Mouse (Mus musculus) heart, adult 2 months (tissue): ENCODE data around the gene Eif3b. TPM values are rescaled to one million over a fixed set of nuclear protein-coding genes. Genes with fewer than 3 reads are reported as not detected.

ENCODE experiments used
- DNase-seq, 2 experiments: peaks; one replicate each; pipeline ENCODE4 v3.0.0; 2021
- H3K27ac ChIP-seq: fragments of 200-600 bp; 2 replicates; pipeline ENCODE4 v1.8.1; 2022
- H3K27me3 ChIP-seq: fragments of 200-500 bp; 2 replicates; pipeline ENCODE4 v1.6.1; 2012; ENCODE audit warnings: mild to moderate bottlenecking, low read length, inconsistent platforms, mixed read lengths; ENCODE audit not compliant: control insufficient read depth, insufficient read depth
- H3K36me3 ChIP-seq: fragments of 200-500 bp; 2 replicates; pipeline ENCODE4 v1.6.1; 2012; ENCODE audit warnings: low read length, inconsistent platforms; ENCODE audit not compliant: control insufficient read depth, insufficient read depth
- H3K4me1 ChIP-seq: fragments of 200-500 bp; 2 replicates; pipeline ENCODE4 v1.6.1; 2011; ENCODE audit warnings: low read length; ENCODE audit not compliant: control insufficient read depth, insufficient read depth
- H3K4me3 ChIP-seq: fragments of 200-600 bp; 2 replicates; pipeline ENCODE4 v1.8.1; 2022
- H3K79me2 ChIP-seq: fragments of 200-500 bp; replicated peaks from 2 replicates; pipeline ENCODE4 v1.6.1; 2012; ENCODE audit warnings: mild to moderate bottlenecking, inconsistent platforms, low read length, moderate library complexity, mixed read lengths; ENCODE audit not compliant: control insufficient read depth, insufficient read depth
- H3K9ac ChIP-seq: fragments of 200-500 bp; 2 replicates; pipeline ENCODE4 v1.6.1; 2012; ENCODE audit warnings: low read depth, mild to moderate bottlenecking, control low read depth, inconsistent platforms, low read length, mixed read lengths
- CTCF ChIP-seq: fragments of 200-600 bp; IDR thresholded peaks from 2 replicates; pipeline ENCODE4 v1.8.1; 2022; ENCODE audit warnings: antibody characterized with exemption, mild to moderate bottlenecking, moderate library complexity
- EP300 ChIP-seq: fragments of 200-500 bp; IDR thresholded peaks from 2 replicates; pipeline ENCODE4 v1.6.1; 2011; ENCODE audit warnings: low read depth, low read length, control low read depth; ENCODE audit not compliant: insufficient read depth
- POLR2A ChIP-seq: fragments of 200-500 bp; IDR thresholded peaks from 2 replicates; pipeline ENCODE4 v1.6.1; 2011; ENCODE audit warnings: mild to moderate bottlenecking, low read depth, low read length, control low read depth; ENCODE audit not compliant: insufficient read depth
- WGBS: fragments of 180-500 bp; shearing (Covaris S2); methylation state at CpG from one replicate; pipeline ENCODE4 v1.1.7; 2018; 5-methylcytosine and 5-hydroxymethylcytosine counted together
- intact Hi-C: fragments of 180-260 bp; cut with DNase I; formaldehyde crosslinking; loops from one replicate; pipeline ENCODE4 v1.15.1; 2025
- long read RNA-seq: library from polyadenylated mRNA; stranded (forward); transcript quantifications from one replicate; pipeline ENCODE4 v2.0.0, GENCODE M21; 2021
- polyA plus RNA-seq: library from polyadenylated mRNA; depleted of rRNA; stranded (reverse); fragments of >200 nt; gene quantifications from 2 replicates; pipeline ENCODE4 v1.2.3, GENCODE M21; 2012; rRNA removed
- total RNA-seq, 2 experiments: library from RNA; stranded (reverse); gene quantifications; 2 replicates each; pipeline ENCODE4 v1.2.3; 2021

The Eif3b gene
- total RNA-seq (10 to 100 TPM; 86.9 to 95.2 TPM), polyA plus RNA-seq (49.0 and 59.8 TPM in 2 replicates)
- long read RNA-seq, transcript Eif3b-201 (19 exons, 2,945 nt) = major isoform, 195 of 217 reads
- long read RNA-seq, partial matches to known transcripts = 6 of 217 reads
- long read RNA-seq, other reads (novel, unspliced or antisense) = 16 of 217 reads

GRCm38 (mm10) chr5:140418489-140419441 lies at the start of gene Eif3b:
Gene Eif3b (plus strand): TSS chr5:140419328.
- under 1% methylated on average over 65 of the region's 65 CpGs for WGBS
- peak within 1 kb of the TSS; percentile 99 for H3K27ac ChIP-seq
- intact Hi-C loops = loop anchor here (2.0 kb wide), 1 partner anchor 30 kb away; the partner anchor contains the start of gene Snx8
- H3K4me3 ChIP-seq = peak within 1 kb of the TSS; percentile 93
- TF ChIP-seq CTCF (peak; percentile 29; the same call in 1 of the 2 replicates), POLR2A (peak; percentile 92), EP300 (no peak)
- peaks cover 10% of the 10 kb centered on the region for H3K79me2 ChIP-seq
- peaks cover 6% of the 10 kb centered on the region for H3K4me1 ChIP-seq
- peak within 1 kb of the TSS; percentile 96 for H3K9ac ChIP-seq
- DNase-seq = peak; percentile 92 to 93
- H3K27me3 ChIP-seq = no peaks in the 10 kb centered on the region
- H3K36me3 ChIP-seq = no peaks in the 10 kb centered on the region

DNA sequence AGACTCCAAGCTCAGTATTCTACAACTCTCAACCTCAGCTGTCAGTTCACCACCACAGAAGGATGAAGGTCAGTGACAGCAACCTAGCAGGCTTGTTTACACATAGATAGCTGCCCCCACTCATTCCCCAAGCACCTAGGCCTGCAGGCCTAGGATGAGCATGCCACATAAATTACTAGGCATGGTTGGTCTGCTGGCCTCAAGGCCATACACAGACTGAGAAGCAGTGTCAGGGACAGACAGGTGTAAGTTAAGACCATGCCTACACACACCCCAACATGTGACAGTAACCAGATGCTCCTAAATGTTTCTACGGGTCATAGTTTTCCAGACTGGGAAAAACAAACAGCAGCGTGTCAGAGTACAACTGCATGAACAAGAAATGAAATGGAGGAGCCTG lies 49.7 kb upstream of the Eif3b start:
- Histone ChIP-seq H3K36me3 (no peaks in the 10 kb centered on the region), H3K27me3 (no peaks in the 10 kb centered on the region), H3K4me1 (peaks cover 8% of the 10 kb centered on the region), H3K4me3 (no peak overlapping the region), H3K27ac (no peak overlapping the region), H3K79me2 (peaks cover 3% of the 10 kb centered on the region; the same call in 1 of the 2 replicates), H3K9ac (no peak overlapping the region)
- no peak for TF ChIP-seq CTCF
- 83% methylated on average over 2 of the region's 2 CpGs for WGBS
- no peak for DNase-seq
- intact Hi-C loops = no loop called here

GRCm38 (mm10) chr5:140370446-140371254 lies 48.5 kb upstream of the Eif3b start:
- Histone ChIP-seq H3K79me2 (peaks cover 3% of the 10 kb centered on the region; the same call in 1 of the 2 replicates), H3K4me3 (no peak overlapping the region), H3K9ac (no peak overlapping the region)

DNA sequence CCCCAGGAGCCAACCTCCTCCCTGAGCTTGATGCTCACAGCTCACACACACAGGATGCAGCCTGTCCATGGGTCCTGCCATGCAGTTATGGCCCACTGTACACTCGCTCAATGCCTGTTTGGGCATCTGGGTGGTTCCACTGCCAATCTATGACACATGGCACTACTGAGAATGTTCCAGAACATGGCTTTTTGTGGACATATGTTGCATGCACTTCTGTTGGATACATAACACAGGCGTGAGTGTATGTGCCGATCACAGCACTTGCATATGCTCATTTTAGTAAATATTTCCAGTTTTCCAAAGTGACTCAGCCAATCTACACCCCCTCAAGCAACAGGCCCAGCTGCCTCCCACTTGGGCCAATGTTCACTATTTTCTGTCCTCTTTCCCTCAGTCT lies 47.5 kb upstream of the Eif3b start:
- intact Hi-C loops = no loop called here

More at GRCm38 (mm10) chr5:140370446-140371254, 48.5 kb upstream of the Eif3b start:
- H3K36me3 ChIP-seq = no peaks in the 10 kb centered on the region
- H3K27ac ChIP-seq = peak overlapping the region; percentile 45; the same call in 1 of the 2 replicates
- intact Hi-C loops = no loop called here
- 33% methylated on average over 6 of the region's 6 CpGs for WGBS
- H3K27me3 ChIP-seq = no peaks in the 10 kb centered on the region
- DNase-seq = peak; percentile 47 to 57
- no peak for TF ChIP-seq EP300
- peaks cover 8% of the 10 kb centered on the region for H3K4me1 ChIP-seq

DNA sequence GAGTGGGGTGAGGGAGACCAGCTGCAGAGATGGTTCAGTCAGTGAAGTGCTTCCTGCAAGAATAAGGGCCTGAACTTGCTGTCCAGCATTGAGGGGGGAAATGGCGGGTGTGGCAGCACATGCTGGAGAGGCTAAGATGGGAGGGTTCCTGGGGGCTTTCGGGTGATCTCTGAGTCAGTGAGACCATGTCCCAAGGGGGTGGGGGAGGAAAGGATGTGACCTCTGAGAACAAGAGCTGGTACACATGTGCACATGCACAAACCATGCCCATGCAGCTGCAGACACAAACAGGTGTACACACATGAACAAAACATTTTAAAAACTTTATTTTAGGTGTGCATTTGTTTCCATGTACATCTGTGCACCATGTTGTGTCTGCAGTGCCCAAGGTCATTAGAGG lies 45.4 kb upstream of the Eif3b start:
- Histone ChIP-seq H3K79me2 (peaks cover 2% of the 10 kb centered on the region; the same call in 1 of the 2 replicates), H3K4me3 (no peak overlapping the region), H3K36me3 (no peaks in the 10 kb centered on the region), H3K27ac (no peak overlapping the region), H3K4me1 (peaks cover 8% of the 10 kb centered on the region), H3K9ac (no peak overlapping the region), H3K27me3 (no peaks in the 10 kb centered on the region)
- TF ChIP-seq POLR2A = no peak
- no peak for TF ChIP-seq CTCF
- TF ChIP-seq EP300 = no peak
- 54% methylated on average over 2 of the region's 2 CpGs for WGBS
- no peak for DNase-seq
- intact Hi-C loops = no loop called here

More for the DNA sequence above, 47.5 kb upstream of the Eif3b start:
- TF ChIP-seq CTCF = no peak
- TF ChIP-seq POLR2A = no peak
- no peak for TF ChIP-seq EP300
- no peak overlapping the region; the same call in 1 of the 2 replicates for H3K27ac ChIP-seq
- H3K36me3 ChIP-seq = no peaks in the 10 kb centered on the region
- H3K4me1 ChIP-seq = peaks cover 8% of the 10 kb centered on the region
- H3K4me3 ChIP-seq = no peak overlapping the region
- H3K27me3 ChIP-seq = no peaks in the 10 kb centered on the region
- H3K9ac ChIP-seq = no peak overlapping the region
- no peak for DNase-seq
- WGBS = 91% methylated on average over 3 of the region's 3 CpGs
- H3K79me2 ChIP-seq = peaks cover 3% of the 10 kb centered on the region; the same call in 1 of the 2 replicates
